Mouse (Mus musculus) neural tube, embryonic 15.5 days (tissue): ENCODE data around the gene Nme2. TPM values are rescaled to one million over a fixed set of nuclear protein-coding genes. Genes with fewer than 3 reads are reported as not detected.
A peak's percentile ranks its signal among the peaks of the same experiment; 100 is the strongest.

Experiments
- ATAC-seq: fragments of 200-750 bp; cut with Nextera tagmentation; 2 replicates; pipeline ENCODE4 v1.8.0; 2017; ENCODE audit warnings: mild to moderate bottlenecking, moderate TSS enrichment, moderate library complexity; ENCODE audit not compliant: low FRiP score
- H3K27ac ChIP-seq: fragments of 300-500 bp; sonication (generic); replicated peaks from 2 replicates; pipeline ENCODE4 v1.5.1; 2015; ENCODE audit warnings: mild to moderate bottlenecking, inconsistent platforms
- H3K27me3 ChIP-seq: fragments of 300-500 bp; sonication (generic); replicated peaks from 2 replicates; pipeline ENCODE4 v1.6.1; 2015; ENCODE audit warnings: inconsistent platforms
- H3K36me3 ChIP-seq: fragments of 300-500 bp; sonication (generic); 2 replicates; pipeline ENCODE4 v1.6.1; 2015; ENCODE audit warnings: inconsistent platforms
- H3K4me1 ChIP-seq: fragments of 300-500 bp; sonication (generic); 2 replicates; pipeline ENCODE4 v1.6.1; 2015; ENCODE audit warnings: inconsistent platforms
- H3K4me2 ChIP-seq: fragments of 300-500 bp; sonication (generic); 2 replicates; pipeline ENCODE4 v1.6.1; 2015; ENCODE audit warnings: inconsistent platforms, mild to moderate bottlenecking, moderate library complexity
- H3K4me3 ChIP-seq: fragments of 300-500 bp; sonication (generic); replicated peaks from 2 replicates; pipeline ENCODE4 v1.5.1; 2015; ENCODE audit warnings: mild to moderate bottlenecking, inconsistent platforms
- H3K9ac ChIP-seq: fragments of 300-500 bp; sonication (generic); replicated peaks from 2 replicates; pipeline ENCODE4 v1.6.1; 2015; ENCODE audit warnings: mild to moderate bottlenecking, inconsistent platforms
- H3K9me3 ChIP-seq: fragments of 300-500 bp; sonication (generic); replicated peaks from 2 replicates; pipeline ENCODE4 v1.6.1; 2016; ENCODE audit warnings: inconsistent platforms
- WGBS: fragments of 180-500 bp; shearing (Covaris S2); methylation state at CpG from one replicate; pipeline ENCODE4 v1.1.7; 2015; ENCODE audit warnings: mixed read lengths; 5-methylcytosine and 5-hydroxymethylcytosine counted together
- polyA plus RNA-seq: library from polyadenylated mRNA; unstranded; fragments of >200 nt; fragmentation: Nextera tagmentation; extraction: Ambion mirVana; gene quantifications from 2 replicates; pipeline ENCODE4 v1.2.1, GENCODE M21; 2015

The Nme2 gene
- polyA plus RNA-seq: 101 and 107 TPM in 2 replicates

- peaks cover 45% of the 10 kb centered on the region for H3K36me3 ChIP-seq
- H3K4me1 ChIP-seq: peaks cover 38% of the 10 kb centered on the region
- peak within 1 kb of the TSS; percentile 61 for H3K4me3 ChIP-seq
- 5% methylated on average over 6 of the region's 6 CpGs for WGBS
- H3K9me3 ChIP-seq: no peaks in the 10 kb centered on the region
- H3K27me3 ChIP-seq: no peaks in the 10 kb centered on the region
- H3K27ac ChIP-seq: peak within 1 kb of the TSS; percentile 86
- 0 out of 2 replicates have a peak, but pooled peaks have one; percentile 30 for ATAC-seq
- peak within 1 kb of the TSS; percentile 95 for H3K4me2 ChIP-seq
- H3K9ac ChIP-seq: peak within 1 kb of the TSS; percentile 69
Measured at GRCm38 (mm10) chr11:93956159-93956558, at the start of gene Nme2. TSS of gene Nme2 (minus strand) at chr11:93956259.

GRCm38 (mm10) chr11:94003346-94003745, 47.3 kb upstream of the Nme2 start:
- WGBS: 94% methylated on average over 2 of the region's 2 CpGs
- H3K27ac ChIP-seq: no peak overlapping the region
- no peak for ATAC-seq

GRCm38 (mm10) chr11:93999276-93999675, 43.2 kb upstream of the Nme2 start:
- Histone ChIP-seq H3K27me3 (no peaks in the 10 kb centered on the region), H3K4me1 (peaks cover 41% of the 10 kb centered on the region), H3K4me3 (no peak overlapping the region), H3K36me3 (no peaks in the 10 kb centered on the region), H3K9ac (no peak overlapping the region), H3K4me2 (no peak overlapping the region), H3K27ac (no peak overlapping the region), H3K9me3 (no peaks in the 10 kb centered on the region)
- no peak for ATAC-seq

More at GRCm38 (mm10) chr11:94003346-94003745, 47.3 kb upstream of the Nme2 start:
- H3K4me1 ChIP-seq: peaks cover 17% of the 10 kb centered on the region
- H3K36me3 ChIP-seq: no peaks in the 10 kb centered on the region
- H3K9ac ChIP-seq: no peak overlapping the region
- no peaks in the 10 kb centered on the region for H3K9me3 ChIP-seq
- H3K4me3 ChIP-seq: no peak overlapping the region
- no peak overlapping the region for H3K4me2 ChIP-seq
- no peaks in the 10 kb centered on the region for H3K27me3 ChIP-seq

GRCm38 (mm10) chr11:93997141-93997775, 41.2 kb upstream of the Nme2 start:
- H3K9ac ChIP-seq: peak overlapping the region; percentile 21; the same call in 1 of the 2 replicates
- WGBS: 35% methylated on average over 13 of the region's 13 CpGs
- no peaks in the 10 kb centered on the region for H3K36me3 ChIP-seq
- no peak for ATAC-seq
- H3K27ac ChIP-seq: no peak overlapping the region
- no peaks in the 10 kb centered on the region for H3K9me3 ChIP-seq
- H3K4me3 ChIP-seq: peak overlapping the region; percentile 87
- peaks cover 41% of the 10 kb centered on the region for H3K4me1 ChIP-seq
- peak overlapping the region; percentile 85 for H3K4me2 ChIP-seq
- H3K27me3 ChIP-seq: no peaks in the 10 kb centered on the region

GRCm38 (mm10) chr11:93996306-93997140, 40.5 kb upstream of the Nme2 start:
- Histone ChIP-seq H3K27ac (peak overlapping the region; percentile 95), H3K4me1 (peaks cover 41% of the 10 kb centered on the region), H3K27me3 (0 out of 2 replicates have a peak, but pooled peaks cover 3% of the 10 kb centered on the region), H3K9me3 (no peaks in the 10 kb centered on the region), H3K9ac (peak overlapping the region; percentile 88), H3K4me3 (peak overlapping the region; percentile 87), H3K36me3 (no peaks in the 10 kb centered on the region), H3K4me2 (peak overlapping the region; percentile 85)
- ATAC-seq: peak; percentile 68; the same call in 1 of the 2 replicates
- under 1% methylated on average over 55 of the region's 58 CpGs for WGBS

- Histone ChIP-seq H3K4me3 (peak within 1 kb of the TSS; percentile 87), H3K9ac (peak within 1 kb of the TSS; percentile 88), H3K9me3 (no peaks in the 10 kb centered on the region), H3K4me2 (peak within 1 kb of the TSS; percentile 85), H3K27ac (peak within 1 kb of the TSS; percentile 95), H3K4me1 (peaks cover 41% of the 10 kb centered on the region), H3K27me3 (0 out of 2 replicates have a peak, but pooled peaks cover 3% of the 10 kb centered on the region), H3K36me3 (no peaks in the 10 kb centered on the region)
- peak; percentile 93 for ATAC-seq
- under 1% methylated on average over 60 of the region's 70 CpGs for WGBS
Measured at GRCm38 (mm10) chr11:93995720-93996305, 39.8 kb upstream of the Nme2 start, which contains the start of gene Spag9. TSS of gene Spag9 (plus strand) at chr11:93996091.

GRCm38 (mm10) chr11:93995111-93995719, 39.2 kb upstream of the Nme2 start:
- Histone ChIP-seq H3K27ac (peak overlapping the region; percentile 95), H3K4me2 (peak overlapping the region; percentile 85), H3K9me3 (no peaks in the 10 kb centered on the region), H3K27me3 (peaks cover 3% of the 10 kb centered on the region; the same call in 1 of the 2 replicates), H3K4me1 (peaks cover 41% of the 10 kb centered on the region), H3K36me3 (no peaks in the 10 kb centered on the region), H3K9ac (peak overlapping the region; percentile 68), H3K4me3 (peak overlapping the region; percentile 87)
- ATAC-seq: peak; percentile 9
- WGBS: 8% methylated on average over 15 of the region's 15 CpGs

- peak overlapping the region; percentile 68; the same call in 1 of the 2 replicates for H3K9ac ChIP-seq
- H3K4me1 ChIP-seq: peaks cover 36% of the 10 kb centered on the region
- H3K27me3 ChIP-seq: peaks cover 3% of the 10 kb centered on the region; the same call in 1 of the 2 replicates
- no peaks in the 10 kb centered on the region for H3K36me3 ChIP-seq
- no peaks in the 10 kb centered on the region for H3K9me3 ChIP-seq
- H3K4me3 ChIP-seq: 0 out of 2 replicates have a peak overlapping the region, but pooled peaks have one; percentile 87
- H3K4me2 ChIP-seq: peak overlapping the region; percentile 85
- peak overlapping the region; percentile 95 for H3K27ac ChIP-seq
- whole genome bisulfite sequencing: 72% methylated on average over 5 of the region's 5 CpGs
- no peak for ATAC-seq
Measured at GRCm38 (mm10) chr11:93994531-93994930, 38.5 kb upstream of the Nme2 start.

- Histone ChIP-seq H3K27ac (no peak overlapping the region), H3K4me3 (no peak overlapping the region), H3K4me1 (no peaks in the 10 kb centered on the region), H3K27me3 (peaks cover 3% of the 10 kb centered on the region; the same call in 1 of the 2 replicates), H3K9ac (no peak overlapping the region), H3K36me3 (no peaks in the 10 kb centered on the region), H3K4me2 (no peak overlapping the region), H3K9me3 (no peaks in the 10 kb centered on the region)
- WGBS: 74% methylated on average over 12 of the region's 12 CpGs
- ATAC-seq: no peak
Measured at GRCm38 (mm10) chr11:93988328-93989062, 32.4 kb upstream of the Nme2 start.

GRCm38 (mm10) chr11:93987625-93988327, 31.7 kb upstream of the Nme2 start:
- Histone ChIP-seq H3K9ac (no peak overlapping the region), H3K4me2 (no peak overlapping the region), H3K27ac (no peak overlapping the region), H3K9me3 (no peaks in the 10 kb centered on the region), H3K27me3 (peaks cover 3% of the 10 kb centered on the region; the same call in 1 of the 2 replicates), H3K4me1 (no peaks in the 10 kb centered on the region), H3K4me3 (no peak overlapping the region), H3K36me3 (no peaks in the 10 kb centered on the region)
- no peak for ATAC-seq
- 83% methylated on average over 8 of the region's 8 CpGs for WGBS
